Mouse (Mus musculus): ENCODE results near the gene Lyg1. TPM values are rescaled to one million over a fixed set of nuclear protein-coding genes. Genes with fewer than 3 reads are reported as not detected.

Gene Lyg1
- polyA plus RNA-seq, 1 experiment from 2014 or later, result not detected

DNA sequence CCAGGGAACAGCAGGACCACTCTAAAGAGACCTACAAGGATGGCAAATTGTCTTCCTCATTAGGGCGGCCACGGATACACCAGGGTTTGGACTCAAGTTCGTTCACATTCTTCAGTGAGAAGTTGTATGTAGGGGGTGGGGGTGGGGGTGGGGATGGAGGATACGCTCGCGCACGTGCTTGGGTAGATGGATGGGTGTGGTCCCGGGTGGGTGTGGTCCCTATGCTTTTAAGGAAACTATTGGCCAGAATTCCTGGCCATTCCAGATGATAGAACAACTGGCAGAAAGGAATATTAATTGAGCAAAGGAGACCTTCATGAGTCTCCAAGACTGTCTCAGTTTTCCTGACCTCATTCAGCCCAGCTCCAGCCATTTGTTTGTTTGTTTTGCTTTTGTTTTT is 31.6 kb downstream of the Lyg1 start:
- Histone ChIP-seq H3K4me2 (no peak overlapping the region), H3K4me1 (replicated peaks) (no peaks in the 10 kb centered on the region), H3K36me3 (no peaks in the 10 kb centered on the region), H3K4me3 (no peak overlapping the region), H3K9me3 (no peaks in the 10 kb centered on the region), H3K9ac (no peak overlapping the region), H3K27me3 (no peaks in the 10 kb centered on the region), H3K27ac (no peak overlapping the region)
- no peak for ATAC-seq (ENCODE audit: low FRiP score)
- WGBS, result 86% methylated on average over 8 of the region's 8 CpGs

DNA sequence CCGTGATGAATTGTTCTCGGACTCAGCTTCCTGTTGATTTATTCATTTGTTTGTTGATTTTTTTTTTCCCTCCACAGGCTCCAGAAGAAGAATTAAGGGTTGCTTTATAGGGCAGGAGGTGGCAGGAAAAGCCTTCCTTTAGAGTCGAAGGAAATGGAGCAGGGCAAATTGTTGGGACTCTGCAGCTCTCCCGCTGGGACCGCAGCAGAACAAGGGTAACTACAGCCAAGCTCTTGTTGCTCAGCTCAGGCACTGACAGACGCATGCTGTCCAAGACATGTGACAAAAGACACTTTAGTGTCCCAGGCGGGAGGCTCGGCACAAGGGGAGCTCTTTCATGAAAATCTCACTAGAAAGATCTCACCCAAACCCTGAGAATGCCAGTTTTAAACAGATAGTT is 35.0 kb downstream of the Lyg1 start:
- H3K27ac ChIP-seq, result no peak overlapping the region
- no peaks in the 10 kb centered on the region for H3K4me1 ChIP-seq (replicated peaks)
- no peaks in the 10 kb centered on the region for H3K27me3 ChIP-seq
- no peaks in the 10 kb centered on the region for H3K36me3 ChIP-seq
- ATAC-seq (ENCODE audit: low FRiP score), result no peak
- WGBS, result 51% methylated on average over 8 of the region's 8 CpGs
- H3K4me2 ChIP-seq, result no peak overlapping the region
- H3K9ac ChIP-seq, result no peak overlapping the region
- no peaks in the 10 kb centered on the region for H3K9me3 ChIP-seq
- H3K4me3 ChIP-seq, result no peak overlapping the region

DNA sequence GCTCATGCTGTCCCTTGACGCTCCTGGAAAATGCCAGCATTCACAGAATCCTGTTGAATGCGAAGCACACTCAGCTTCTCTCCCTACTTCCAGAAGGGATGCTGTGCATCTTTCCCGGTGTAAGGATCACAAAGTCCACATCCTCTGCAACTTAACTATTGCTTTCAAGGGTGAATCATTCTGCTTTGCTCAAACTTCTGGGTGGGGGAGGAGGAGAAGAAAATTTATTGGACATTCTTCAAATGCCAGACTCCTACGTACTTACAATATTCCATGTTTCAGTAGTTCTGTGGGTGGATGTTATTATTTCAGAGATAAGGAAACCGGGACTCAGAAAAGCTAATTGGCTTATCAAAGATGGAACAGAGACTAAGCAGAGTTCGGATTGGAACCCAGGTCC is 39.5 kb downstream of the Lyg1 start:
- no peak overlapping the region for H3K4me3 ChIP-seq
- no peak overlapping the region for H3K27ac ChIP-seq
- H3K4me2 ChIP-seq, result no peak overlapping the region
- no peak for ATAC-seq (ENCODE audit: low FRiP score)
- WGBS, result 83% methylated on average over 6 of the region's 6 CpGs
- no peaks in the 10 kb centered on the region for H3K36me3 ChIP-seq
- no peak overlapping the region for H3K9ac ChIP-seq
- H3K4me1 ChIP-seq (replicated peaks), result no peaks in the 10 kb centered on the region
- 0 out of 2 replicates have a peak, but pooled peaks cover 3% of the 10 kb centered on the region for H3K27me3 ChIP-seq
- H3K9me3 ChIP-seq, result no peaks in the 10 kb centered on the region

DNA sequence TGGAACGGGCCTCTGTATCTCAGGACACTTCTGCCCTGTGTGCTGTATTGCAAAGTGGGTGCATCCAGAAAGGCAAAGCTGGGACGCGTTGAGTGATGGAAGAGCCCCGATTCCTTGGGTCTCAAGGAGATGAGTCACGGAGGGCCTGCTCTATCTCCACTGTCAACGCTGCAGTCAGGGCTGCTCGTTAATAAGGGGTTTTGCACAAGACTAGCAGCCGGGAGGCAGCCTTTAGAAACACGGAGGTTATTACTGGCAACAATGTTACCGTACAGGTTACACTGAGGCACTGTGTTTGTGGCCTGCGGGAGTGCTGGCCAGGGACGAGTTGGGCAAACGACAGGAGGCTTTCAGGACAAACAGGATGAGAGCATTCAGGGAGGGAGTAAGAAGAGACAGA is 39.9 kb downstream of the Lyg1 start:
- no peaks in the 10 kb centered on the region for H3K36me3 ChIP-seq
- ATAC-seq (ENCODE audit: low FRiP score), result no peak
- WGBS, result 84% methylated on average over 13 of the region's 13 CpGs

GRCm38 (mm10) chr1:37916393-37916792 is 41.2 kb downstream of the Lyg1 start, which contains the start of gene Lyg2:
TSS of gene Lyg2 (minus strand) at chr1:37916493.
- ATAC-seq (ENCODE audit: low FRiP score), result no peak

More for the DNA sequence above, 39.9 kb downstream of the Lyg1 start:
- H3K4me2 ChIP-seq, result no peak overlapping the region
- H3K27me3 ChIP-seq, result 0 out of 2 replicates have a peak, but pooled peaks cover 3% of the 10 kb centered on the region
- no peak overlapping the region for H3K27ac ChIP-seq
- H3K9ac ChIP-seq, result no peak overlapping the region
- no peak overlapping the region for H3K4me3 ChIP-seq
- H3K4me1 ChIP-seq (replicated peaks), result no peaks in the 10 kb centered on the region
- no peaks in the 10 kb centered on the region for H3K9me3 ChIP-seq

GRCm38 (mm10) chr1:37912751-37913150 is 44.8 kb downstream of the Lyg1 start:
- Histone ChIP-seq H3K9me3 (no peaks in the 10 kb centered on the region), H3K36me3 (no peaks in the 10 kb centered on the region), H3K4me3 (no peak overlapping the region), H3K4me2 (no peak overlapping the region), H3K27me3 (0 out of 2 replicates have a peak, but pooled peaks cover 3% of the 10 kb centered on the region), H3K9ac (no peak overlapping the region), H3K4me1 (replicated peaks) (no peaks in the 10 kb centered on the region), H3K27ac (no peak overlapping the region)
- ATAC-seq (ENCODE audit: low FRiP score), result no peak
- WGBS, result 85% methylated on average over 2 of the region's 2 CpGs

More at GRCm38 (mm10) chr1:37916393-37916792, 41.2 kb downstream of the Lyg1 start, which contains the start of gene Lyg2:
- Histone ChIP-seq H3K36me3 (no peaks in the 10 kb centered on the region), H3K27ac (no peak within 1 kb of the TSS), H3K4me1 (replicated peaks) (no peaks in the 10 kb centered on the region), H3K4me3 (no peak within 1 kb of the TSS), H3K9ac (no peak within 1 kb of the TSS), H3K4me2 (no peak within 1 kb of the TSS), H3K9me3 (no peaks in the 10 kb centered on the region), H3K27me3 (0 out of 2 replicates have a peak, but pooled peaks cover 3% of the 10 kb centered on the region)
- WGBS, result 83% methylated on average over 5 of the region's 5 CpGs

DNA sequence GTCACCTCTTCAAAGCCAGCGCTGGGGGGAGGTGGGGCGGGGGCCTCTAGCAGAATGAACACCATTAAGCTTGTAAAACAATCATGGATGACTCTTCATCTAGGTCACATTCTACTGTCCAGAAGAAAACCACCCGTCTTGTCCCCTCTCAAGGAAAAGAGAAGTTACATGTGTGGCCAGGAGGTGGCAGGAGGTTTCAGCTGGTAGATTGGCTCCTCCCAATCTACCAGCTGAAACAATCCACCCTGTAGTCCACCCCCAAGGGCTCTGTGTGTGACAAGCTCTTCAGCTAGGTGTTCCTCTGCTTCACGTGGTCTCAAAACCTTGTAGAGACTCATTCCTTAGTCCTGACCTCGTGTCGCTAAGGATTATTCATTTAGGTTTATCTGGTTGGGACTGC is 54.4 kb downstream of the Lyg1 start:
- Histone ChIP-seq H3K9me3 (no peaks in the 10 kb centered on the region), H3K4me2 (no peak overlapping the region), H3K27me3 (no peaks in the 10 kb centered on the region), H3K9ac (no peak overlapping the region), H3K27ac (no peak overlapping the region), H3K4me1 (replicated peaks) (no peaks in the 10 kb centered on the region), H3K4me3 (no peak overlapping the region), H3K36me3 (peaks cover 23% of the 10 kb centered on the region)
- no peak for ATAC-seq (ENCODE audit: low FRiP score)
- WGBS, result 38% methylated on average over 6 of the region's 6 CpGs

- no peak overlapping the region for H3K4me2 ChIP-seq
- H3K36me3 ChIP-seq, result peaks cover 51% of the 10 kb centered on the region
- 51% methylated on average over 6 of the region's 6 CpGs for WGBS
- no peak overlapping the region for H3K27ac ChIP-seq
- ATAC-seq (ENCODE audit: low FRiP score), result no peak
- H3K9ac ChIP-seq, result no peak overlapping the region
- H3K4me1 ChIP-seq (replicated peaks), result no peaks in the 10 kb centered on the region
- H3K27me3 ChIP-seq, result no peaks in the 10 kb centered on the region
- H3K4me3 ChIP-seq, result no peak overlapping the region
- H3K9me3 ChIP-seq, result no peaks in the 10 kb centered on the region
Measured at GRCm38 (mm10) chr1:37900288-37900687, 57.3 kb downstream of the Lyg1 start.

GRCm38 (mm10) chr1:37899816-37900215 is 57.7 kb downstream of the Lyg1 start:
- H3K27ac ChIP-seq, result no peak overlapping the region
- no peak overlapping the region for H3K4me2 ChIP-seq
- no peak for ATAC-seq (ENCODE audit: low FRiP score)
- no peaks in the 10 kb centered on the region for H3K9me3 ChIP-seq
- no peaks in the 10 kb centered on the region for H3K27me3 ChIP-seq
- 74% methylated on average over 4 of the region's 4 CpGs for WGBS
- H3K4me1 ChIP-seq (replicated peaks), result no peaks in the 10 kb centered on the region
- H3K9ac ChIP-seq, result no peak overlapping the region
- H3K4me3 ChIP-seq, result no peak overlapping the region
- peaks cover 55% of the 10 kb centered on the region for H3K36me3 ChIP-seq

Other genes starting within 250 kb of the Lyg1 start
- gene 2010300C02Rik, start 237.7 kb downstream of the Lyg1 start, polyA plus RNA-seq (2015; fragmentation: Nextera tagmentation; extraction: Ambion mirVana), result 1.6 and 1.7 TPM in 2 replicates
- gene Tsga10, start 91.3 kb downstream of the Lyg1 start, polyA plus RNA-seq (2015; fragmentation: Nextera tagmentation; extraction: Ambion mirVana), result 21.5 and 22.3 TPM in 2 replicates
- 6.5 and 7.6 TPM in 2 replicates for gene Lipt1, start 86.0 kb downstream of the Lyg1 start, polyA plus RNA-seq (2015; fragmentation: Nextera tagmentation; extraction: Ambion mirVana)
- 18.3 and 19.3 TPM in 2 replicates for gene Mitd1, start 67.3 kb downstream of the Lyg1 start, polyA plus RNA-seq (2015; fragmentation: Nextera tagmentation; extraction: Ambion mirVana)
- gene Mrpl30, start 67.3 kb downstream of the Lyg1 start, polyA plus RNA-seq (2015; fragmentation: Nextera tagmentation; extraction: Ambion mirVana), result 247 and 255 TPM in 2 replicates
- not detected in 2 replicates for gene Lyg2, start 41.3 kb downstream of the Lyg1 start, polyA plus RNA-seq (2015; fragmentation: Nextera tagmentation; extraction: Ambion mirVana)
- gene Txndc9, start 40.1 kb upstream of the Lyg1 start, polyA plus RNA-seq (2015; fragmentation: Nextera tagmentation; extraction: Ambion mirVana), result 166 and 180 TPM in 2 replicates
- 27.9 and 28.4 TPM in 2 replicates for gene Eif5b, start 40.3 kb upstream of the Lyg1 start, polyA plus RNA-seq (2015; fragmentation: Nextera tagmentation; extraction: Ambion mirVana)
- 38.9 and 43.5 TPM in 2 replicates for gene Rev1, start 172.0 kb upstream of the Lyg1 start, polyA plus RNA-seq (2015; fragmentation: Nextera tagmentation; extraction: Ambion mirVana)